15 mouse cellular contexts compared by ENCODE assay signal in genomic region chr10:22917797-22918196, GRCm38 (mm10).
"Had no signal": no experiment of that assay in that cellular context is flagged by ENCODE, and none has a peak within 500 bp of the region (broad histone marks: within the 10 kb centered on the region; RNA-seq: fewer than 3 reads in every experiment).

No protein-coding gene starts in this region.

- H3K4me2 ChIP-seq: limb, embryonic 15.5 days; liver, embryonic 12.5 days; lung, embryonic 14.5 days; midbrain, embryonic 11.5 days; midbrain, embryonic 15.5 days; neural tube, embryonic 12.5 days had no signal

- H3K4me1 ChIP-seq: limb, embryonic 15.5 days; liver, embryonic 12.5 days; megakaryocyte, embryonic 14.5 days; midbrain, embryonic 15.5 days; neural tube, embryonic 12.5 days had no signal

- H3K9me3 ChIP-seq: limb, embryonic 15.5 days; liver, embryonic 12.5 days; midbrain, embryonic 15.5 days; neural tube, embryonic 12.5 days had no signal

- H3K4me3 ChIP-seq: limb, embryonic 15.5 days; liver, embryonic 12.5 days; megakaryocyte, embryonic 14.5 days; midbrain, embryonic 15.5 days; neural tube, embryonic 12.5 days had no signal

- ATAC-seq: liver, embryonic 12.5 days; midbrain, embryonic 15.5 days had no signal

- H3K9ac ChIP-seq: limb, embryonic 15.5 days; liver, embryonic 12.5 days; lung, embryonic 14.5 days; midbrain, embryonic 15.5 days; neural tube, embryonic 12.5 days had no signal

- DNase-seq: kidney, adult 11 months; kidney, postnatal 36 days; layer of hippocampus, adult 9-11 months; layer of hippocampus, postnatal 36 days; lung, embryonic 14.5 days; lung, postnatal 14 days; thymus, adult 2 months; thymus, postnatal 25 days had no signal

- H3K27ac ChIP-seq: limb, embryonic 15.5 days; liver, embryonic 12.5 days; macrophage; midbrain, embryonic 15.5 days; neural tube, embryonic 12.5 days had no signal

- H3K27me3 ChIP-seq: limb, embryonic 15.5 days; liver, embryonic 12.5 days; megakaryocyte, embryonic 14.5 days; midbrain, embryonic 15.5 days; neural tube, embryonic 12.5 days had no signal

- H3K36me3 ChIP-seq: limb, embryonic 15.5 days; liver, embryonic 12.5 days; midbrain, embryonic 15.5 days; neural tube, embryonic 12.5 days had no signal
